Mouse (Mus musculus) subcutaneous adipose tissue, adult 2 months (tissue): ENCODE results near the gene Htra3. TPM values are rescaled to one million over a fixed set of nuclear protein-coding genes. Genes with fewer than 3 reads are reported as not detected.

ENCODE experiments used
- polyA plus RNA-seq: library from polyadenylated mRNA; depleted of rRNA; stranded (reverse); fragments of >200 nt; gene quantifications from 2 replicates; pipeline ENCODE4 v1.2.3, GENCODE M21; 2012; ENCODE audit warnings: low replicate concordance; rRNA removed

Htra3 gene
- polyA plus RNA-seq, result 313 and 506 TPM in 2 replicates

DNA sequence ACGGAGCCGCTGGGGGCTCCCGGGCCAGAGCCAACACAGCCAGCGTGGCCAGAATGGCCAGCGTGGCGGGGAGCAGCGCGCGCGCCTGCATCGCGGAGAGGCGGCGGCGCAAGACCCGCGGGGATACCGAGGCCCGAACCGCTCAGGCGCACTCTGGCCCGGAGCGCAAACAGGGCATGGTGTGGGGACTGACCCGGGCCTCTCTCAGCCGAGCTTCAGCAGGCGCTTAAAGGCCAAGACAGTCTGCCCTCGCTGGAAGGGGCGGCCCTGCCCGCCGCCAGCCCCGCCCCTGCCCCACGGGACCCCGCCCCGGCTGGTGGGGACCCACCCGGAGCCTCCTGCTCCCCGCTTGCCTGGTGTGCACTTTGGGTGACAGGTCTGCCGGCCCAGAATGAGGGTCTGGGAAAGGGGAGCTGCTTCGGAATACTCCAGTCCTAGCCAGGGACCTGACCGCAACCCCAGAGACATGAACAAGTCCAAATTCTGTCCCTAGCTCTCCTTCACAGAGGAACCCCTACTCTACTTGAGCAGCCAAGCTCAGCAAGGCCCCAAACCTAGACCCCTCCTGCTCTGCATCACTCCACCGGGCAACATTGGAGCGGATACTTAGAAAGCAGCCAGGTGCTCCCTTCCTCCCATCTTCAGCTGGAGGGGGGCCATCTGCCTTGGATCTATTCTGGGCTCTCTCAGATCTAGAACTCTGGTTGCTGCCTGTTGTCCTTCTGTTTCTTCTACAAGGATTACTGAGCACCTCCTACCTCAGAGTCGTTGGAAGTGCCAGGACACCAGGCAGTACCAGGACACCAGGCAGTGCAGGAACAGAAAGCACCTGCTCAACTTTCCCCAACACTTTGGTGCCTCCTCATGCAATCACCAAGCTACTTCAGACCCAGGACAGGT lies at the start of gene Htra3:
Htra3 (minus strand) TSS at position 527 of the 900 bp plus-strand sequence.

Other genes starting within 250 kb of the Htra3 start
- 11.3 and 53.2 TPM in 2 replicates for gene Cpz, start 154.1 kb downstream of the Htra3 start, polyA plus RNA-seq
- 3.9 and 8.0 TPM in 2 replicates for gene Trmt44, start 104.7 kb downstream of the Htra3 start, polyA plus RNA-seq
- gene Acox3, start 96.7 kb downstream of the Htra3 start, polyA plus RNA-seq, result 45.0 and 48.6 TPM in 2 replicates
- gene Sh3tc1, start 60.2 kb upstream of the Htra3 start, polyA plus RNA-seq, result 16.1 and 39.6 TPM in 2 replicates
- 10.6 and 27.0 TPM in 2 replicates for gene Ablim2, start 78.1 kb upstream of the Htra3 start, polyA plus RNA-seq
- 39.3 and 41.3 TPM in 2 replicates for gene Afap1, start 213.5 kb upstream of the Htra3 start, polyA plus RNA-seq